Comparison of ENCODE assay signal across 8 mouse cellular contexts in genomic region chr2:112591451-112591871, GRCm38 (mm10).
DNase-seq lines count a peak whose midpoint lies in the region; ATAC-seq lines count a peak whose summit lies in the region.

No protein-coding gene starts in this region.

- H3K4me1 ChIP-seq in forebrain, embryonic 15.5 days: peaks cover 16% of the 10 kb centered on the region
- no peaks in the 10 kb centered on the region for H3K4me1 ChIP-seq in forebrain, embryonic 10.5 days
- H3K4me1 ChIP-seq in midbrain, embryonic 16.5 days (ENCODE audit: control insufficient read depth, insufficient read depth, low read length): no peaks in the 10 kb centered on the region

- no peak overlapping the region; the same call in 1 of the 2 replicates for H3K4me2 ChIP-seq in forebrain, embryonic 15.5 days (replicated peaks)
- no peak overlapping the region for H3K4me2 ChIP-seq in midbrain, embryonic 16.5 days (ENCODE audit: low read length)

- no peaks in the 10 kb centered on the region for H3K27me3 ChIP-seq in forebrain, embryonic 15.5 days
- H3K27me3 ChIP-seq in forebrain, embryonic 10.5 days (ENCODE audit: poor library complexity, severe bottlenecking): no peaks in the 10 kb centered on the region
- H3K27me3 ChIP-seq in midbrain, embryonic 16.5 days (ENCODE audit: control insufficient read depth, insufficient read depth, low read depth, low read length): no peaks in the 10 kb centered on the region

- H3K4me3 ChIP-seq in forebrain, embryonic 15.5 days: no peak overlapping the region
- no peak overlapping the region for H3K4me3 ChIP-seq in forebrain, embryonic 10.5 days
- H3K4me3 ChIP-seq in midbrain, embryonic 16.5 days (ENCODE audit: low read depth, low read length): no peak overlapping the region

- H3K27ac ChIP-seq in forebrain, embryonic 15.5 days (replicated peaks): peak overlapping the region; percentile 79
- no peak overlapping the region for H3K27ac ChIP-seq in forebrain, embryonic 10.5 days
- H3K27ac ChIP-seq in midbrain, embryonic 16.5 days (ENCODE audit: low read length): peak overlapping the region; percentile 31; the same call in 1 of the 2 replicates

- no peaks in the 10 kb centered on the region for H3K9me3 ChIP-seq in forebrain, embryonic 15.5 days
- H3K9me3 ChIP-seq in forebrain, embryonic 10.5 days: no peaks in the 10 kb centered on the region
- no peaks in the 10 kb centered on the region for H3K9me3 ChIP-seq in midbrain, embryonic 16.5 days (replicated peaks; ENCODE audit: control insufficient read depth, low read length, poor library complexity, severe bottlenecking)

- WGBS in forebrain, embryonic 15.5 days: 25% methylated on average over 6 of the region's 6 CpGs
- WGBS in forebrain, embryonic 10.5 days: 63% methylated on average over 6 of the region's 6 CpGs
- 25% methylated on average over 6 of the region's 6 CpGs for WGBS in midbrain, embryonic 16.5 days

- DNase-seq in forebrain, embryonic 10.5 days (ENCODE audit: extremely low spot score, low spot score): no peak
- DNase-seq in NIH3T3 (ENCODE audit: low read depth): peak; percentile 25
- peak; percentile 76 to 84 for DNase-seq in cerebellum, postnatal 25 days
- peak; percentile 71 for DNase-seq in layer of hippocampus, adult 11-12 months (ENCODE audit: low spot score)
- DNase-seq in embryo, embryonic 9.5 days (ENCODE audit: extremely low spot score): no peak
- DNase-seq in spleen, postnatal 4 days (ENCODE audit: low spot score in 2 of 2): no peak

- peak; percentile 68 for ATAC-seq in forebrain, embryonic 15.5 days (replicated peaks)
- ATAC-seq in midbrain, embryonic 16.5 days: no peak

- no peak overlapping the region for H3K9ac ChIP-seq in forebrain, embryonic 15.5 days (replicated peaks)
- H3K9ac ChIP-seq in midbrain, embryonic 16.5 days (ENCODE audit: low read depth, low read length): no peak overlapping the region

- H3K36me3 ChIP-seq in forebrain, embryonic 15.5 days: no peaks in the 10 kb centered on the region
- H3K36me3 ChIP-seq in forebrain, embryonic 10.5 days (replicated peaks): no peaks in the 10 kb centered on the region
- no peaks in the 10 kb centered on the region for H3K36me3 ChIP-seq in midbrain, embryonic 16.5 days (ENCODE audit: control insufficient read depth, insufficient read depth, low read length)

Comparison
In these comparisons a context has a peak if more than half of its experiments do, and no peak if none do; other contexts are left out.
1. DNase-seq: peak in NIH3T3 (single experiment), cerebellum, postnatal 25 days (2 of 2) and layer of hippocampus, adult 11-12 months (single experiment); none in forebrain, embryonic 10.5 days (single experiment), embryo, embryonic 9.5 days (single experiment) and spleen, postnatal 4 days (0 of 2).